Mouse (Mus musculus) fibroblast of lung, adult 2 months (primary cell): Measurements from ENCODE around the gene Blvrb.
A peak's percentile ranks its signal among the peaks of the same experiment; 100 is the strongest.

ENCODE experiments used
- DNase-seq: peaks from one replicate; pipeline ENCODE4 v3.0.0-alpha.2; 2011; ENCODE audit warnings: low read depth

Gene Blvrb

DNA sequence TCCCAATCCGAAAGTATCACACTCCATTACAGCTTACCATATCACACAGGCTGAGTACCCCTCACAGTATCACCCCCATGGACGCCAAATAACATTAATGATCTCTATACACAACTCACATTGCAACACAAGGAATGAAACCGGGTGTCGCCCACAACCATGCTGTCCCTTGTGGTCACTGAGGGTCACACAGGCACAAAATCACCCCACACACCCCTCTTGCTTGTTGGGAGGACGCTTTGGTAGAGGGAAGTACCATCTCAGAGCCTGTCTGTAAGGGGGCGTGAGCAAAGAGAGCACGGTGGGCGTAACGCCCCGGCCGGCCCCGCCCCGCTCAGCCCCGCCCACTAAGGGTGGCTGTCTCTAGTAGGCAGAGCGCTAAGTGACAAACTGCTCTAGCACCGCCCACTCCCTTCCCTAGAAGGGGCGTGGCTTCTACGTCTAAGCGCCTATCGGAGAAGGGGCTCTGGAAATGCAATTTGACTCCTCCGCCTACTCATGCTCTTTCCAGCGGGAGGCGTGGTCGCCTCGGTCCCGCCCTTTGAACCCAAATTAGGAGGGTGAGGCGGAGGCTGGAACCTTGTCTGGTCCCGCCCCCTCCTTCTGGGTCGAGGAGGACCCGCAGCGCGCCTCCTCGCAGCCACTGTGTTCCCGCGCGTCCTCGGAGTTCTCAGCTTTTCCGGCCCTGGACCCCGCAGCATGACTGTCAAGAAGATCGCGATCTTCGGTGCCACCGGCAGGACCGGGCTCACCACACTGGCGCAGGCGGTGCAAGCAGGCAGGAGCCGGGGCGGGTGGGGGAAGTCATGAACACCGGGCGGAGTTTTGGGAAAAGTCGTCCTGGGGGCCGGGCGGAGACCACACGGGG, at the start of gene Blvrb, which contains the start of gene Sptbn4:
Gene Blvrb (plus strand): TSS at position 560 of the 868 bp plus-strand sequence.
Gene Sptbn4 (minus strand): TSS at position 268 of the 868 bp plus-strand sequence.
- peak; percentile 99 for DNase-seq

- DNase-seq, result no peak
These were observed 47.2 kb upstream of the Blvrb start for GRCm38 (mm10) chr7:27400545-27400944.

DNA sequence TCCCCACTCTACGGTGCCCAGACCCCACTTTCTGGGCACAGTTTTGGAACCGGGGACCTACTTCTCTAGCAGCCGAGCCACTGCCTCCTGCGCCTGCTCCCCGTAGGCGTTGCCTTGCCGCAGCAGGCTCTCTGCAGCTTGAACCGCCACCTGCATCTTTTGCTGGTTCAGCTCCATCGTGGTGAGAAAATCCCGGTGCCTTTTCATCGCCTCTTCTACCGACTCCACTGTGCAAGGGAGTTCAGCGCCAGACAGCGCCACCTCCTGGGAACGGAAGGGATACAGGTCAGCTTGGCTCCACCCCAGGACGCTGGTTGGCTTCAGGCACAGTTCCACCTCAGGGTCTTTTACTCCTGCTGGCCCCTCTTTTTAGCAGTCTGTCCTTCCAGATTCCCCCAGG, 45.1 kb upstream of the Blvrb start:
- no peak for DNase-seq

DNA sequence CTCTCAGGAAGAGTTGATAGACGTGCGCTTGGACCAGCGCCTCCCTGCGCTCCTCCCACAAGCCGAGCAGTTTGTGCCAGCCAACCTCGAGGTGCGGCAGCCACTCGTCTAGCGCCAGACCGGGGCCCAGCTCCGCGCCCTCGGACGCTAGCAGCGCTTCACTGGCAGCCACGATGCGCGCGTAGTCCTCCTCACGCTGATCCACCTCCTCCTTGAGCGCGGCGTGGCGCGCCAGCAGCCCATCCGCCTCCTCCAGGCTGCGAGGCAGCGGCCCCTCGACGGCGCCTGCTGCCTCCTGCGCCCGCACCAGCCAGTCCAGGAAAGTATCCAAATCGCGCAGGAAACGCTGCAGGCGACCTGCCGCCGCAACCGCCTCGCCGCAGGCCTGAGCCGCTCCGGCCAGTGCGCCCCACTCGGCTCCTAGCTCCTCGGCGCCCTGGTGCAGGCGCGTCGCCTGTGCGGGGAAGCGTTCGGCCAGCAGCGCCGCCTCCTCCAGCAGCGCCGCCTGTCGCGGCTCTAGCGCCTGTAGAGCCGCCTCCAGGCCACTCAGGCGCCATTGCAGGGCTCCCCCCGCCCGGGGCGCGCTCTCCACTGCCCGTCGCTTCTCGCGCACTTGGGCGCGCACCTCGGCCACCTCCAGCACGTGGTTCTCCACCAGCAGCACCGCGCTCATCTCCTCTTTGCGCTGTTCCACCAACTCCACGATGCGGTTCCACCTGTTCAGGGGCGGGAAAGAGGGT, 43.4 kb upstream of the Blvrb start:
- no peak for DNase-seq

- no peak for DNase-seq
These were observed 41.3 kb upstream of the Blvrb start for GRCm38 (mm10) chr7:27406481-27406880.

- no peak for DNase-seq
These were observed 40.0 kb upstream of the Blvrb start for GRCm38 (mm10) chr7:27407816-27408215.

DNA sequence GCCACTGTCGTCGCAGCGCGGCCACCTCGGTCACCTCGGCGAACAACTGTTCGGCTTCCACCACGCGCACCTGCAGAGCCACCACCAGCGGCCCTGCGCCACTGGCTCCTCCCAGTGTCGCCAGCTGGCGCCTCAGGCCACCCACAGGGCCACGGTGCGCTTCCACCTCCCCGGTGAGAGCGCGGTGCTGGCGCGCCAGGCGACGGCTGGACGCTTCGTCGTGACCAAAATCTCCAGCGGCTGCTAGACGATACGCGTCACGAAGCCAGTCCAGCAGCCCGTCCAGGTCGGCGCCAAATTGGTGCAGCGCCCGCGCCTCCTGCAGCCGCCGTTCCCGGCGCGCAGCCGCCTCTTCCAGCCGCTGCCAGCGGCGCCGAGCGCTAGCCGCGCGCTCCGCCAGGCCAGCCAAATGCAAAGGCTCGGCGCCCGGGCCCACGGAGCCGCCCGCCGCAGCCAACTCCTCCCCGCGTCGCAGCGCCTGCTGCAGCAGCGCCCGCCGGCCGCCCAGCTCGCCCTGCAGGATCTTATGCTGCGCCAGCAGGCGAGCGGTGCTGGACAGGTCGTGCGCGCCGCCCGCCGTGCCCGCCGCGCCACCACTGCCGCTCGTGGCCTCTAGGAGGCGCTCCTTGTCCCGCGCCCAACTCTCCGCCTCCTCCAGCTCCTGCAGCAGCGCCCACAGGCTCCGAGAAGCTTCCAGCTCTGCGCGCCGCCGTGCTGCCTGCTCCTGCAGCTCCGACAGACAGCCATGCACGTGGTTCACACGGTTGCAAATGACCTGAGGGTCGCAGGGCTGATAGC, 39.2 kb upstream of the Blvrb start:
- peak; percentile 39 for DNase-seq

DNA sequence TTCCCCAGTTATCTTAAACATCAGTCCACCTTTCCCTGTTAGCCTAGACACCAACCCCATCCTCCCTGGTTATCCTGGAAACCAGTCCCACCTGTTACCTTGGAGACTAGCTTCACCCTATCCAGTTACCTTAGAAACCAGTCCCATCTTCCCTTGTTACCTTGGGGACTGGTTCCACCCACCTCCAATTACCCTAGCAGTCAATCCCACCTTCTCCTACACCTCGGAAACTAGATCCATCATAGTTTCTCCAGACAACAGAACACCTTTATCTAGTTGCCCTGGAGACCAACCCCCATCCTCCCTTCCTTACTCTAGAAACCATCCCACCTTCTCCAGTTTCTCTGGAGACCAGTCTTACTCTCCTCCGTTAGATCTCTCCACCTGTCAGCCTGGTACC, 30.6 kb upstream of the Blvrb start:
- no peak for DNase-seq

DNA sequence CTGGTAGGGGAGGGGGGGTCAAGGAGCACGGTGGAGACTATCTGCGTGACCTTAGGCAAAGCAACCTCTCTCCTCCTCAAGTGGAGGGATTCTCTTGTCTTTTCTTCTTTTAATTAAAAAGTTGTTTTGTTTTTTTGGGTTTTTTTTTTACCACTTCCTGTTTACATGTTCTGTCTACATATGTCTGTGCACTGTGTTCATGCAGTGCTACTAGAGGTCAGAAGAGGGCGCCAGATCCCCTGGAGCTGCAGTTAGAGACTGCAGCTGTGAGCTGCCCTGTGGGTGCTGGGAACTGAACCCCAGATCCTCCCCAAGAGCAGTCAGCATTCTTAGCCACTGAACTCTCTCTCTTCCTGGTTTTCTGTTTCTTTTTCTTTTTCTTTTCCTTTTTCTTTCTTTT, 28.7 kb upstream of the Blvrb start:
- DNase-seq, result no peak

DNA sequence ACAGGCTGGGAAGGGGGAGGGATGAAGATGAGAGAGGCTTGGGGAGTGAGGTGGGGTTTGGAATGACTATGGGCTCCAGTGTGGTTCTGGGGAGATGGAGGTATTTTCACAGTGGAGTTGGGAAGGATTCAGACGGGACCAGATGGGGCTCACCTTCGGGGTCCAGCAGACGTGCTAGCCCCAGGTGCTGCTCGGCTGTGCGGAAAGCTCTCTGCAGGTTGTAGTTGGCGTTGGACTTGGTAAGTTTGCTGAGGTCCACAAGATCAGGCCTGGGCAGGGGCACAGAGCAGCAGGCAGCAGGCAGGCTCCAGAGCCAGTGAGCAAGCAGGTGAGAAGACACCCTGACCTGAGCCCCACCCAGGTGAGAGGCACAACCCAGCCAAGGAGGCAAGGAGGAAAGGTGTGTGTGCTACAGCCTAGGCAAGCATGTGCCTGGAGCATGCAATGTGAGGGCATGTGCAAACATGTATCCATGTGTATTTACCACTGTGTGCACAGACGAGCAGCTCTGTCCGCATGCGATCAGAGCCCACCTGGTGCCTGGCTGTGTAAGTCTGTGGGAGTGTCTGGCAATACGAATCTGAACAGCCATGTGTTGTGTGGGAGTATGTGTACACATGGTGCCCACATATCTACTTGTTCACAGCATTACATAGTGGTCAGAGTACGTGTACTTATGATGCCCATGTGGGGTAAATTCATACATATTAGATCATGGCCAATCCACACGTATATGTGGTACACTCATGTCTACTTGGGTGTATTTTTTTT, 24.0 kb upstream of the Blvrb start:
- no peak for DNase-seq

GRCm38 (mm10) chr7:27427387-27427786, 20.4 kb upstream of the Blvrb start:
- no peak for DNase-seq

GRCm38 (mm10) chr7:27428002-27428401, 19.8 kb upstream of the Blvrb start:
- DNase-seq, result no peak

DNA sequence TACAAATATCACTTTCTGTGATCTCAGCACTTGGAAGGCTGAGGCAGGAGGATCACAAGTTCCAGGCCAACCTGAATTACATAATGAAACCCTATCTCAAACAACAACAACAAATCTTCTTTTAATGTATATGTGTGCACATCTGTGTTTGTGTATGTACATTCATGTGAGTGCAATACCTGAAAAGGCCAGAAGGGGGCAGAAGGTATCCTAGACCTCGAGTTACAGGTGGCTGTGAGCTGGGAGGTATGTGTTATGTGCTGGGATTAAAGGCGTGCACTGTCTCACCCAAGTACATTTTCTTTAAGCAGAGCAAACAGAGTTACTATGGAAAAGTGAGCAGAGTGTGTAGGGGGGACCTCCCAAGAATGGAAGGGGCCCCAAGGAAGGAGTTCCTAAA, 18.6 kb upstream of the Blvrb start:
- no peak for DNase-seq

- DNase-seq, result no peak
These were observed 14.4 kb upstream of the Blvrb start for GRCm38 (mm10) chr7:27433349-27433748.

DNA sequence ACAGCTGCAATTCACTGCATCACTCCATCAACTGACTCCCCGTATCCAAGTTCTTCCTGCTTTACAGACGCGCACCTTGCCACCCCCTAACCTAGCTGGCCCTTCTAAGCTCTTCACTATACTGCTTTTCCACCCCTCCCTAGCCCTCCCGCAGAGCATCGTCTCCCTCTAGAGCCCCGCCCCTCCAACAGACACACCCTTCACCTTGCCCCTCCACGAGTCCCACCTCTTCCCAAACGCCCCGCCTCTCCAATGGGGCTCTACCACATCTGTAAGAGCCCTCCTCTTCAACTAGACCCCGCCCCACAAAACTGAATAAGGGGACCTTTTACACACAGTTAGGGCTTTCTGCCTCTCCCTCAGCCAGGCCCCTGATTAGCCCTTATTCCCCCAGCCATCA, 14.0 kb upstream of the Blvrb start:
- no peak for DNase-seq

DNA sequence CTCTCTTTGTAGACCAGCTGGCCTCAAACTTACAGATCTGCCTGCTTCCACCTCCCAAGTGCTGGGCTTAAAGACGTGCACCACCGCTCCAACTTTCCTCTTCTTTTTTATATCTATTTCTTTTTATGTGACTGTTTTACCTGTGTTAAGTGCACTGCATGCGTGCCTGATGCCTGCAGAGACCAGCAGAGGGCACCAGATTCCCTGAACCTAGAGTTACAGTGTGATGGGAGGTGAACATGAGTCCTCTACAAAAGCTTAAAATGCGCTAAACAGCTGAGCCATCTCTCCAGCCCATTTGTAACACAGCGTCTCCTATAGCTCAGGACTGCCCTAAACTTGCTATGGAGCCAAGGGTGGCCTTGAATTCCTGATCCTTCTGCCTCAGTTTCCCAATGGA, 10.2 kb upstream of the Blvrb start:
- DNase-seq, result no peak

DNA sequence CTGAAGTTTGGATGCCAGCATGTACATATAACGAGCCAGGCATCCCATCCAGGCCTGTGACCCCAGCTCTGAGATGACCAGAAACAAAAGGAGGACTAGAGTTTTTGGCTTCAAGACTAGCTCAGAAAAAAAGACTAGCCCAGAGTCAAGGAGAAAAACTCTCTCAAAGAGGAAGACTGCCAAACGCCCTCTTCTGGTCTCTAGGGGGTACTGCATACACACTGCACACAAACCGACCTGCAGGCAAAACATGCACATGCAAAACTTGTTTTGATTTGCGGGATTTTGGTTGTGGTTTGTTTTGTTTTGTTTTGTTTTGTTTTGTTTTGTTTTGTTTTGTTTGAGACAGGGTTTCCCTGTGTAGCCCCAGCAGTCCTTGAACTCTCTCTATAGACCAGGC, 7.8 kb upstream of the Blvrb start:
- no peak for DNase-seq

- no peak for DNase-seq
These were observed 1.7 kb upstream of the Blvrb start for GRCm38 (mm10) chr7:27446051-27446450.

- no peak for DNase-seq
These were observed 1.0 kb upstream of the Blvrb start for GRCm38 (mm10) chr7:27446521-27447418.

GRCm38 (mm10) chr7:27448421-27449206, 836 bp downstream of the Blvrb start:
- no peak for DNase-seq
